Mouse (Mus musculus) urinary bladder, postnatal 25 days (tissue): ENCODE data around the gene Vps35l.

ENCODE experiments used
- DNase-seq: peaks from one replicate; pipeline ENCODE4 v3.0.0; 2022; ENCODE audit warnings: low spot score

Vps35l gene

DNA sequence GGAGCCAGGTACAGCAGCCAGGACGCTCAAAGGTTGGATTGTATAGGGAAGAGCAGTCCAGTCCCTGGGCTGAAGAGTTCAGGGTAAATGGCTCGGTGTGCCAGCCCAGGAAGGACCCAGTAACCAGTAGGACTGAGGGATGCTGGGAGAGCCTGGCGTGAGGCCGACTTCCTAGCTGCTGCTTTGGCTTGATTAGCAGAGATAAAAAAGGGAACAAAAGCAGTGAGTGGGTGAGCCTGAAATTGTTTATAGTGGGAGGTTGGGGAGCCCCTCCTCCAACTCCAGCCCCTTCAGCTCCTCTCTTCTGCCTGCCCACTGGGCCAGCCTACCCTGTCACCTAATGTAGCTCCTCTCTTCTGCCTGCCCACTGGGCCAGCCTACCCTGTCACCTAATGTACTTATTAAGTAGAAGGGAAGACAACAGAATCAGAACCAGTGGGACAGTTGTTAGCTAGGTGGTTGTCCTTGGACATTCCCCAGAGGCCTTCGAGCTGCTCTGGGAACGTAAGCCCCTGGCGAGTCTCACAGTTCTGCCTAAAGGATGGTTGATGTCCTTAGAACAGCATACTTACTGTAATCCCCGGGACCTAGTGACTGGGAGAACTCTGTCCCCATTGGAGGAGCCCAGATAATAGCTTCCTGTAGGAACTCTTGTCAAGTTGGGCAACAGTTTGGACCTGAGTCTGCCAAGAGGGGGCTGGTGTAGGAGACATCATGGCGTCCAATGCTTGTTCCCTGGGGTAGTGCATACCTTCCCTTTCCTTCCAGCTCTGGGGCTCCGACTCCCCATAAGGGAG, 37.8 kb downstream of the Vps35l start:
- no peak for DNase-seq

DNA sequence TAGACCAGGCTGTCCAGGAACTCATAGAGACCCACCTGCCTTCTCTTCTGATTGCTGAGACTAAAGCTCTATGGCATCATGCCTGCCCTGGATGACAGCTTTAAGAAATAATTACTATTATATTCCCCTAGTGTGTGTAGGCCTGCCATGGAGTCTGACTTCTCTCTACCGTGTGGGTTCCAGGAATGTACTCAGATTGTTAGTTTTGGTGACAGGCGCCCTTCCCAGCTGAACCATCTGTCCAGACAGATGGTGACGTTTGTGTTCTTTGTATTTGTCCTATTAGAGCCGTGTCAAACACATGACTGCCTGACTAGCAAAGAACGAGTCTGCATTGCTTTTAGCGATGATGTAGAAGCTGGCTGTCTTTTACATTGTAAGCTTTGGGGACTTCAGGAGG, 38.5 kb downstream of the Vps35l start:
- no peak for DNase-seq

- no peak for DNase-seq
These were observed 43.4 kb downstream of the Vps35l start for GRCm38 (mm10) chr7:118783305-118784001.

GRCm38 (mm10) chr7:118786091-118786490, 46.1 kb downstream of the Vps35l start:
- DNase-seq: no peak

- no peak for DNase-seq
These were observed 47.3 kb downstream of the Vps35l start for GRCm38 (mm10) chr7:118787326-118787725.

DNA sequence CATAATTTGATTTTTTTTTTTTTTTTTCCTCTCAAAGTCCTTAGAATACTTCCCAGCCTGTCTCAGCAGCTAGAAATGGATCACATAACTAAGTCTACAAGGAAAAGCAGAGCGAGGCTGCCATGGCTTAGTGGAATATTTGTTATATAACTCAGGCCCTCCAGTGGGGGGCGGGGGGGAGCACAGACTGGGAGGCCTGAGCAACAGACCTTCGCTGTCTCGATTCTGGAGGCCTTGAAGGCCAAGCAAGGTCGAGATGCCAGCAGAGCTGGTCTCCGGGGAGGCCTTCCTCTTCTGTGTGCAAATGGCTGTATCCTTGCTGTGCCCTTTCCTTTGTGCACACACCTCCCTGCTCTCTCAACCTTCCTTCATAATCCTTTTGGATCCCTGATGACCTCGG, 48.5 kb downstream of the Vps35l start:
- no peak for DNase-seq

DNA sequence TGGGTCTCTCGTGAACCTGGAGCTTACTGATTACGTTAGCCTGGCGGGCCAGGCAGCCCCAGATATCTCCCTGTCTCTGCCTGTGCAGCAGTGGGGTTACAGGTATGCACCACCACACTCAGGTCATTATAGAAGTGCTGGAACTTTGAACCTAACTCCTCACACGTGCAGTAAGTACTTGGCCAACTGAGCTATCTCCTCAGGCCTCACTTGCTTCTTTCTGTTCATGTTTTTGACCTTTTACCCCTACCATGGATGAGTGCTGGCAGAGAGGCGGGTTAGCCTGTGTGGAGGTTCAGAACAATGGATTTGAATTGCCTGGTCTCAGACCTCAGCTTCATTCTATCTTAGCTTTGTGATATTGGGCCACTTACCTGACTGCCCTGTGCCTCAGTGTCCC, 50.3 kb downstream of the Vps35l start:
- DNase-seq: no peak

DNA sequence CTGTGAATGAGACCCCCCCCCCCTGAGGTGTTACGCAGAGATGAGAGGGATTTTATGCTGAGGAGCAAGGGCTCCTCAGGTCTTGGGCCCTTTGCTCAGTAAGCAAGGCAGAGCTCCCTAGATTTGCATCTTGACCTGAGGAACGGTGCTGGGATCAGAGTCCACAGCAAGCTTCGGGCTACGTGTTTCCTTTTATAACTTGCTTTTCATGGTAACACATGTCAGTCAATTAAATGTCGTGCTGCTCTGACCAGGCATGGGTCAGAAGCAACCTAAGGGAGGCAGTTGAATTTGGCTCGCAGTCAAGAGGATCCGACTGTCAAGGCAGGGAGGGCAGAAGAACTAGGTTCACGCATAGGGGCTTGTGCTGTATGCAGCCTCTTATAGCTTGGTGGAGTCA, 53.9 kb downstream of the Vps35l start:
- no peak for DNase-seq

- DNase-seq: no peak
These were observed 55.8 kb downstream of the Vps35l start for GRCm38 (mm10) chr7:118795779-118796178.

- DNase-seq: no peak
These were observed 56.8 kb downstream of the Vps35l start for GRCm38 (mm10) chr7:118796838-118797237.

GRCm38 (mm10) chr7:118797600-118797999, 57.6 kb downstream of the Vps35l start:
- DNase-seq: no peak

DNA sequence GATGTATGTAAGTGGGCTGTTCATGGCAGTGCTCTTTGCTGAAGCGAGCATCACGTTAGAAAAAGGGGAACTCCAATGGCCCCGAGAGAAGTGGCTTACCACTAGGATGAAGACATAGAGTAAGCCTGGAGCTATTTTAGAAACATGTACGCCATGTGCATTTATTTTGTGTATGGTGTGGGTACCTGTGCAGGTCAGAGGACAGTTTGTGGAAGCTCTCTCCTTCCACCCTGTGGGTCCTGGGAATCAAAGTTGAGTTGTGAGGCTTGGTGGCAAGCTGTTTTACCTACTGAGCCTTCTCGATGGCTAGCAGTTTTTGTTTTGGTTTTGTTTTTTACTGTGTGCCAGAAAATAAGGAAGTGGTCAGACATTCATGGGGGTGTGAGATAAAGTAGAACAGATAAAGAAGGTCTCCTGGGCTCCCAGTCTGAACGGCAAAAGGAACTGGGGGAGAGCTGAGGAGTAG, 58.1 kb downstream of the Vps35l start:
- DNase-seq: no peak

DNA sequence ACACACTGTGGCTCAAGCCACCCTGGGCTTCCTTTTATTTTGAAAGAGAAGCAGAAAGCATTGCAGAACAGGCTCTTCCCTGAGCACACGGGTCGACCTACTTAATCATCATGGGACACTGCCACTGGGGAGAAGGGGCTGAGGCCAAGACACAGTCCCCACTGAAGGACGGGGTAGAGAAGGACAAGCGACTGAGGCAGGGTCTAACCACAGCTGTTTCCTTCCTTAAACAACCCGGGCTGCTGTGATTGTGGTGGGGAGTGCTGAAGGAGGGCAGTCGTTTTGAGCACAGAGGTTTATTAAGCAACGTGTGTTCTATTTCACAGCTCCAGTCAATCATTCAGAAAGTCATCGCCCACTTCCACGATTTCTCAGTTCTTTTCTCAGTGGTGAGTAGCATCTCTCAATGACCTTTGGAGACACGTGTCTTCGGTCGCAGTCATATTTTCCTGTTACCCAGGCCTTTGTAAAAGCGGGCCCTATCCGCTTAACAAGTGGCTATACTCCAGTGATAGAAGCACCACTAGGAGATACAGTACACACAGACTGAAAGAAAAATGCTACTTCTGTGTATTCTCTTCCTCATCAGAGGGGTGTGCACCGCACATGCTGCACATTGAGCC, 60.2 kb downstream of the Vps35l start:
- DNase-seq: no peak

- no peak for DNase-seq
These were observed 61.8 kb downstream of the Vps35l start for GRCm38 (mm10) chr7:118801791-118802190.

DNA sequence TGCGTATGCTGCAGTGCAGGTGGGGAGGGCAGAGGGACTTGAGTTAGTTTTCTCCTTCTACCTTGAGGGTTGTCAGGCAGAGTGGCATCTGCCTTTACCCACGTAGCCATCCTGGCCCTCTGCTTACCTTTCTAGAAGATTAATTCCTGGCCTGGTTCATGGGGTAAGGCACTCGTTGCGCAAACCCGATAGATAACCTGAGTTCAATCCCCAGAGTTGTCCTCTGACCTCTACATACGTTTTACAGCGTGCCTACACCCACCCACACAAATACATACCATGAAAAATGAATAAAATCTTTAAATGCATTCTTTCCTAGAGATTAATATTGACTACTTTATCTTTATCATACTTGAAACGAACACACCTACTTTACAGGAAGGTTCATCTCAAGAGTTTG, 63.4 kb downstream of the Vps35l start:
- no peak for DNase-seq

DNA sequence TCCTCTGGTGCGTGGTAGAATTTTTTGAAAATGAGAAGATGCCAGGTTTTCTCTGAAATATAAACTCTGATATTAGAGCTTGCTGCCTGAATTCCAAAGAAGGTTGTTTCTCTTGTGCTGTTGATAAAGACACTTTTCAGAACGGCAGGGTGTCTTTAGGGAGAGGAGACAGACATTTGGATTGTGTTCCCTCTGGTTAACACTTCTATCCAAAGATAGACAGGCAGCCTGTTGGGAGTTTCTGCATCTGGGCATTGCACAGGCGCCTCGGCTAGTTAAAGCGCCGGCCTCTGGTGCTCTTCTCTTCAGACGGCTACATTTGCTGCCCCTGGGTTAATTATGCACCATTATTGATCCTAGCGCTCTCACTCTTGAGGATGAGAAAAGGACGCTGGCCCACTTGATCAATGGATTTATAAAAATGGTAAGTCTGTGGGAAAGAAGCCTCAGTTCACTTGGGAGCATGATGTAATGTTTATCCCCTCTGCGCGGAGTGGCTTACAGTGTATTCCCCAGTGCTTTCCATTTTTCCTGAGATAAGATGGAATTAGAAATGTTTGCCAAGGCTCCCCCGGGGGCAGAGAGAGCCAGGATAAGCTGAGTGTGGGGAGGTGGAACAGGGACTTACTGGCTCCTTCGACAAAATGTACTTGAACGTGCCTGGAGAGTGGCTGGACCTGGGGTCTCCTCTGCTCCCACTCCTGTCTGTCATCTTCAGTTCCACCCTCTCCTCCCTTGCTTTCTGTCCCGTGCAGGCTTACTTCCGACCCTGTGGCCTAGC, 66.8 kb downstream of the Vps35l start:
- DNase-seq: no peak

DNA sequence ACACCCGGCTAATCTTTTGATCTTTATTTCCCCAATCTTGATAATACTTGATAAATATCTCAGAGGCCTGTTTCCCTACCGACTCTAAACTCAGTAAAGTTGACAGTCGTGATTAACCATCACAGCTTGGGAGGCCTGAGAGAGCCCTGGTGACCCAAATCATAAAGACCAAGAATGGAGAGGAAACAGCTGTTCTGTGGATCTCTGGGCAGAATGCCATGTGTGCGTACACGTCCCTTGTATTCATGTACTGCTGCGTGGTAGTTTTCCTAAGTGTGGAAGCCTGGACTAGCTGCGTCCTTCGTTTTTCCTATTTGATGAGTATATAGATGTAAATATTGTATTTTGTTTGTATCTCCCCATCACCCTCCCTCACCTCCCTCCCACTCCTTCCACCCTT, 67.9 kb downstream of the Vps35l start:
- DNase-seq: no peak

GRCm38 (mm10) chr7:118811407-118812106, 71.5 kb downstream of the Vps35l start:
- DNase-seq: no peak

GRCm38 (mm10) chr7:118813592-118813991, 73.6 kb downstream of the Vps35l start:
- DNase-seq: no peak

DNA sequence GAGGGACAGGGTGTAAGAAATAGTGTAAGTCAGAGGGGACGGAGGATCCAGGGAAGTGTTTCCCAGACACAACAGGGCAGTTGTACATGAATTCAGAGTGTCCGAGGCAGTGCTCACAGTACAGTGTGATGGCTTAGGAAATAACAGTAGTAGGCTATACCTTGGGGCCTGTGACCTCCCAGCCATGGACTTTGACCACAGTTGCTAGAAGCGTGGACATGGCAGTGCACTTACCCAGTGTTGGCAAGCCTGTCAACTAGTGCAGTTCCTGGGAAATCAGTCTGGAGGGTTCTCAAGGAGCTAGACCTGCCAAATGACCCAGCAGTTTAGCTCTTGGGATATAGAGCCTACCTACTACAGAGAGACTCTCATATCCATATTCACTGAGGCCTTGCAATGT, 76.2 kb downstream of the Vps35l start:
- DNase-seq: no peak

DNA sequence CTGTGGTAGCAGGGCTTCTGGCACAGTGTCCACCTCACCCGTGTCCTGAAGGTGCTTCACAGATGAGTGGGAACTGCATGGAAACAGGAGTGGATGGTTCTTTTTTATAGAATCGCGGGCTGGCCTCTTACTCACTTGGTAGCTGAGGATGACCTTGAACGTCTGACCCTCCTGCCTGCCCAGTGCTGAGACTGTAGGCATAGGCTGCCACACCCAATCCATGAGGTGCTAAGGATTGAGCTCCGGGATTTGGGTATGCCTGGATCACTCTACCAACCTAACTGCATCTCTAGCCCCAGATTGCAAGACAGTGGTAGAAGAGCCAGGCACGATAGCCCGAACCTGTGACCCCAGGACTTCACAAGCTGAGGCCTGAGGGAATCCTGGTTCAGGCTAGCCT, 77.7 kb downstream of the Vps35l start:
- DNase-seq: no peak

- no peak for DNase-seq
These were observed 79.6 kb downstream of the Vps35l start for GRCm38 (mm10) chr7:118819666-118820065.
